Mouse (Mus musculus) limb, embryonic 12.5 days (tissue): ENCODE results near the gene Syce2. TPM values are rescaled to one million over a fixed set of nuclear protein-coding genes. Genes with fewer than 3 reads are reported as not detected.
"Not testable (repeated sequence)": the region's sequence is repeated elsewhere in the genome, so short reads cannot be mapped to it uniquely, and the experiment has no call there.

Experiments used
- ATAC-seq: fragments of 200-750 bp; cut with Nextera tagmentation; 2 replicates; pipeline ENCODE4 v1.8.0; 2017; ENCODE audit warnings: low read depth, moderate TSS enrichment; ENCODE audit not compliant: insufficient number of reproducible peaks, insufficient read depth, low FRiP score, low TSS enrichment
- H3K27ac ChIP-seq: fragments of 300-500 bp; sonication (generic); 2 replicates; pipeline ENCODE4 v1.5.1; 2016; ENCODE audit warnings: mild to moderate bottlenecking, moderate library complexity
- H3K27me3 ChIP-seq: fragments of 300-500 bp; sonication (generic); 2 replicates; pipeline ENCODE4 v1.6.1; 2016; ENCODE audit warnings: mild to moderate bottlenecking, moderate library complexity
- H3K36me3 ChIP-seq: fragments of 300-500 bp; sonication (generic); 2 replicates; pipeline ENCODE4 v1.6.1; 2016; ENCODE audit warnings: mild to moderate bottlenecking, moderate library complexity
- H3K4me1 ChIP-seq: fragments of 300-500 bp; sonication (generic); replicated peaks from 2 replicates; pipeline ENCODE4 v1.6.1; 2016
- H3K4me2 ChIP-seq: fragments of 300-500 bp; sonication (generic); 2 replicates; pipeline ENCODE4 v1.6.1; 2016; ENCODE audit warnings: mild to moderate bottlenecking, moderate library complexity
- H3K4me3 ChIP-seq: fragments of 300-500 bp; sonication (generic); replicated peaks from 2 replicates; pipeline ENCODE4 v1.5.1; 2016; ENCODE audit warnings: mild to moderate bottlenecking
- H3K9ac ChIP-seq: fragments of 300-500 bp; sonication (generic); replicated peaks from 2 replicates; pipeline ENCODE4 v1.6.1; 2016; ENCODE audit warnings: mild to moderate bottlenecking, moderate library complexity
- H3K9me3 ChIP-seq: fragments of 300-500 bp; sonication (generic); 2 replicates; pipeline ENCODE4 v1.6.1; 2016; ENCODE audit warnings: mild to moderate bottlenecking, moderate library complexity
- WGBS: fragments of 180-500 bp; shearing (Covaris S2); methylation state at CpG from one replicate; pipeline ENCODE4 v1.1.7; 2016; 5-methylcytosine and 5-hydroxymethylcytosine counted together
- polyA plus RNA-seq: library from polyadenylated mRNA; unstranded; fragments of >200 nt; fragmentation: Nextera tagmentation; extraction: Ambion mirVana; gene quantifications from 2 replicates; pipeline ENCODE4 v1.2.1, GENCODE M21; 2016

The Syce2 gene
- polyA plus RNA-seq, 1 experiment from 2014 or later: 88.8 TPM

GRCm38 (mm10) chr8:84902920-84903661 lies 31.2 kb downstream of the Syce2 start:
- peak; percentile 85 for ATAC-seq
- H3K4me1 ChIP-seq: peaks cover 11% of the 10 kb centered on the region; the same call in 1 of the 2 replicates
- H3K4me3 ChIP-seq: peak overlapping the region; percentile 67
- peak overlapping the region; percentile 80 for H3K27ac ChIP-seq
- H3K36me3 ChIP-seq: no peaks in the 10 kb centered on the region
- peak overlapping the region; percentile 94 for H3K4me2 ChIP-seq
- under 1% methylated on average over 68 of the region's 68 CpGs for WGBS
- H3K27me3 ChIP-seq: peaks cover 14% of the 10 kb centered on the region
- peak overlapping the region; percentile 75 for H3K9ac ChIP-seq
- no peaks in the 10 kb centered on the region for H3K9me3 ChIP-seq

GRCm38 (mm10) chr8:84904351-84904750 lies 32.4 kb downstream of the Syce2 start:
- no peaks in the 10 kb centered on the region for H3K36me3 ChIP-seq
- no peaks in the 10 kb centered on the region for H3K9me3 ChIP-seq
- no peak overlapping the region for H3K4me2 ChIP-seq
- H3K9ac ChIP-seq: no peak overlapping the region
- H3K4me3 ChIP-seq: no peak overlapping the region
- 88% methylated on average over 7 of the region's 7 CpGs for WGBS
- peaks cover 19% of the 10 kb centered on the region for H3K27me3 ChIP-seq
- ATAC-seq: no peak
- H3K4me1 ChIP-seq: peaks cover 18% of the 10 kb centered on the region
- no peak overlapping the region for H3K27ac ChIP-seq

- peaks cover 4% of the 10 kb centered on the region; the same call in 1 of the 2 replicates for H3K36me3 ChIP-seq
- ATAC-seq: no peak
- no peak overlapping the region for H3K4me3 ChIP-seq
- H3K27me3 ChIP-seq: peaks cover 34% of the 10 kb centered on the region
- no peak overlapping the region for H3K27ac ChIP-seq
- WGBS: 95% methylated on average over 9 of the region's 9 CpGs
- H3K9me3 ChIP-seq: no peaks in the 10 kb centered on the region
- H3K4me1 ChIP-seq: peaks cover 25% of the 10 kb centered on the region
- no peak overlapping the region for H3K9ac ChIP-seq
- no peak overlapping the region for H3K4me2 ChIP-seq
These were observed 35.1 kb downstream of the Syce2 start for GRCm38 (mm10) chr8:84907037-84907436.

- Histone ChIP-seq H3K36me3 (peaks cover 4% of the 10 kb centered on the region; the same call in 1 of the 2 replicates), H3K9ac (no peak overlapping the region), H3K4me2 (no peak overlapping the region), H3K4me3 (no peak overlapping the region), H3K4me1 (peaks cover 24% of the 10 kb centered on the region), H3K9me3 (no peaks in the 10 kb centered on the region), H3K27me3 (peaks cover 37% of the 10 kb centered on the region), H3K27ac (no peak overlapping the region)
- 83% methylated on average over 8 of the region's 8 CpGs for WGBS
- ATAC-seq: no peak
These were observed 35.6 kb downstream of the Syce2 start for GRCm38 (mm10) chr8:84907493-84907892.

GRCm38 (mm10) chr8:84907979-84908378 lies 36.1 kb downstream of the Syce2 start:
- H3K27ac ChIP-seq, H3K9ac ChIP-seq, ATAC-seq, H3K36me3 ChIP-seq, H3K9me3 ChIP-seq: not testable (repeated sequence)
- H3K27me3 ChIP-seq: peaks cover 42% of the 10 kb centered on the region
- WGBS: 25% methylated on average over 7 of the region's 7 CpGs
- peaks cover 27% of the 10 kb centered on the region for H3K4me1 ChIP-seq
- H3K4me3 ChIP-seq: peak overlapping the region; percentile 58
- peak overlapping the region; percentile 80 for H3K4me2 ChIP-seq

GRCm38 (mm10) chr8:84908421-84909161 lies 36.7 kb downstream of the Syce2 start, which contains the start of gene Dnase2a:
Gene Dnase2a, plus strand, starts transcription at chr8:84908560.
- peaks cover 4% of the 10 kb centered on the region; the same call in 1 of the 2 replicates for H3K36me3 ChIP-seq
- peaks cover 48% of the 10 kb centered on the region for H3K27me3 ChIP-seq
- H3K4me1 ChIP-seq: peaks cover 25% of the 10 kb centered on the region
- H3K9ac ChIP-seq: peak within 1 kb of the TSS; percentile 70
- H3K9me3 ChIP-seq: no peaks in the 10 kb centered on the region
- H3K4me3 ChIP-seq: peak within 1 kb of the TSS; percentile 58
- WGBS: under 1% methylated on average over 45 of the region's 45 CpGs
- H3K27ac ChIP-seq: 0 out of 2 replicates have a peak within 1 kb of the TSS, but pooled peaks have one; percentile 17
- ATAC-seq: peak; percentile 87
- peak within 1 kb of the TSS; percentile 80 for H3K4me2 ChIP-seq

GRCm38 (mm10) chr8:84909162-84909767 lies 37.4 kb downstream of the Syce2 start:
- Histone ChIP-seq H3K9ac (peak overlapping the region; percentile 70; the same call in 1 of the 2 replicates), H3K36me3 (peaks cover 4% of the 10 kb centered on the region; the same call in 1 of the 2 replicates), H3K4me3 (peak overlapping the region; percentile 58), H3K9me3 (peaks cover 4% of the 10 kb centered on the region), H3K4me2 (peak overlapping the region; percentile 80), H3K4me1 (peaks cover 24% of the 10 kb centered on the region), H3K27me3 (peaks cover 55% of the 10 kb centered on the region), H3K27ac (no peak overlapping the region)
- ATAC-seq: no peak
- WGBS: 45% methylated on average over 20 of the region's 20 CpGs

- Histone ChIP-seq H3K36me3 (peaks cover 4% of the 10 kb centered on the region; the same call in 1 of the 2 replicates), H3K4me1 (peaks cover 24% of the 10 kb centered on the region), H3K4me3 (no peak overlapping the region), H3K9ac (no peak overlapping the region), H3K27ac (no peak overlapping the region), H3K9me3 (peaks cover 8% of the 10 kb centered on the region), H3K27me3 (peaks cover 57% of the 10 kb centered on the region), H3K4me2 (0 out of 2 replicates have a peak overlapping the region, but pooled peaks have one; percentile 80)
- ATAC-seq: no peak
- WGBS: 58% methylated on average over 5 of the region's 5 CpGs
These were observed 38.0 kb downstream of the Syce2 start for GRCm38 (mm10) chr8:84909949-84910348.

- ATAC-seq: no peak
- Histone ChIP-seq H3K4me2 (no peak overlapping the region), H3K27ac (no peak overlapping the region), H3K4me3 (no peak overlapping the region), H3K4me1 (peaks cover 24% of the 10 kb centered on the region), H3K27me3 (peaks cover 62% of the 10 kb centered on the region), H3K36me3 (peaks cover 4% of the 10 kb centered on the region; the same call in 1 of the 2 replicates), H3K9ac (no peak overlapping the region), H3K9me3 (peaks cover 8% of the 10 kb centered on the region)
- WGBS: 89% methylated on average over 6 of the region's 6 CpGs
These were observed 38.6 kb downstream of the Syce2 start for GRCm38 (mm10) chr8:84910551-84910950.

- Histone ChIP-seq H3K27me3 (peaks cover 75% of the 10 kb centered on the region), H3K36me3 (peaks cover 4% of the 10 kb centered on the region; the same call in 1 of the 2 replicates), H3K4me2 (0 out of 2 replicates have a peak overlapping the region, but pooled peaks have one; percentile 91), H3K9ac (no peak overlapping the region), H3K4me3 (peak overlapping the region; percentile 47; the same call in 1 of the 2 replicates), H3K27ac (no peak overlapping the region), H3K9me3 (peaks cover 8% of the 10 kb centered on the region), H3K4me1 (peaks cover 24% of the 10 kb centered on the region)
- 80% methylated on average over 9 of the region's 9 CpGs for WGBS
- ATAC-seq: no peak
These were observed 39.9 kb downstream of the Syce2 start for GRCm38 (mm10) chr8:84911854-84912253.
